Mouse (Mus musculus) adrenal gland, postnatal 4 days (tissue): ENCODE results near the gene Dusp19. TPM values are rescaled to one million over a fixed set of nuclear protein-coding genes. Genes with fewer than 3 reads are reported as not detected.

Experiments used
- DNase-seq, 2 experiments: peaks; one replicate each; pipeline ENCODE4 v3.0.0; 2021 to 2022; ENCODE audit warnings: low spot score in 2 of 2, mixed read lengths in 2 of 2
- microRNA-seq: library from miRNA; unstranded; fragments of <30 nt; microRNA quantifications from one replicate; pipeline ENCODE4 v1.2.0, GENCODE M21; 2021
- total RNA-seq, 2 experiments: library from RNA; stranded (reverse); gene quantifications; 2 replicates each; pipeline ENCODE4 v1.2.3; 2021

The Dusp19 gene
- total RNA-seq, 2 experiments from 2014 or later: 14.4 to 15.6 TPM

- DNase-seq: no peak
These were observed 15.6 kb downstream of the Dusp19 start for GRCm38 (mm10) chr2:80632336-80633026.

GRCm38 (mm10) chr2:80638364-80639241 lies 21.8 kb downstream of the Dusp19 start:
- DNase-seq: peak; percentile 70 to 80

- no peak for DNase-seq
These were observed 22.6 kb downstream of the Dusp19 start for GRCm38 (mm10) chr2:80639398-80639797.

- DNase-seq: no peak
These were observed 23.0 kb downstream of the Dusp19 start for GRCm38 (mm10) chr2:80639864-80640263.

- DNase-seq: no peak
These were observed 44.6 kb downstream of the Dusp19 start for GRCm38 (mm10) chr2:80661414-80661813.

- DNase-seq: no peak
These were observed 45.8 kb downstream of the Dusp19 start for GRCm38 (mm10) chr2:80662682-80663081.

GRCm38 (mm10) chr2:80667396-80667964 lies 50.6 kb downstream of the Dusp19 start:
- DNase-seq: no peak

- DNase-seq: no peak
These were observed 53.2 kb downstream of the Dusp19 start for GRCm38 (mm10) chr2:80669868-80670666.

- DNase-seq: no peak
These were observed 62.0 kb downstream of the Dusp19 start for GRCm38 (mm10) chr2:80678803-80679202.

Small RNA genes within 50 kb of the gene (microRNA-seq; reads per million reads assigned to microRNA genes)
- gene Mir684-1: not detected

Other genes with a start within 250 kb of the Dusp19 start
- gene Frzb, start 169.4 kb upstream of the Dusp19 start, total RNA-seq: 10 to 100 TPM; 64.2 to 68.4 TPM
- gene Nckap1, start 35.7 kb upstream of the Dusp19 start, total RNA-seq: 100 to 1,000 TPM; 130 to 133 TPM
- 10 to 100 TPM; 15.7 to 18.0 TPM for gene Nup35, start 191 bp downstream of the Dusp19 start, total RNA-seq